Mouse (Mus musculus): ENCODE results near the gene Bcor. TPM values are rescaled to one million over a fixed set of nuclear protein-coding genes. Genes with fewer than 3 reads are reported as not detected.
A peak's percentile ranks its signal among the peaks of the same experiment; 100 is the strongest.

Gene Bcor
- polyA plus RNA-seq, 1 experiment from 2014 or later = 8.1 TPM

GRCm38 (mm10) chrX:12085290-12085689 is 74.9 kb downstream of the Bcor start:
- peaks cover 21% of the 10 kb centered on the region for H3K4me1 ChIP-seq (ENCODE audit: control insufficient read depth, insufficient read depth, low read length)
- no peak for ATAC-seq
- no peaks in the 10 kb centered on the region for H3K9me3 ChIP-seq (ENCODE audit: control insufficient read depth, low read length)
- no peak overlapping the region for H3K4me3 ChIP-seq (ENCODE audit: low read length)
- WGBS = 15% methylated on average over 18 of the region's 18 CpGs
- no peak overlapping the region for H3K4me2 ChIP-seq (ENCODE audit: low read depth, low read length)
- no peak overlapping the region for H3K9ac ChIP-seq (ENCODE audit: low read depth, low read length)
- H3K36me3 ChIP-seq (ENCODE audit: control insufficient read depth, insufficient read depth, low read length) = no peaks in the 10 kb centered on the region
- H3K27me3 ChIP-seq (replicated peaks; ENCODE audit: control insufficient read depth, insufficient read depth, low read length) = peaks cover 36% of the 10 kb centered on the region
- H3K27ac ChIP-seq (ENCODE audit: low read length) = no peak overlapping the region

- ATAC-seq = no peak
- Histone ChIP-seq H3K4me3 (ENCODE audit: low read length) (no peak overlapping the region), H3K4me2 (ENCODE audit: low read depth, low read length) (no peak overlapping the region), H3K9me3 (ENCODE audit: control insufficient read depth, low read length) (no peaks in the 10 kb centered on the region), H3K27me3 (replicated peaks; ENCODE audit: control insufficient read depth, insufficient read depth, low read length) (peaks cover 37% of the 10 kb centered on the region), H3K9ac (ENCODE audit: low read depth, low read length) (no peak overlapping the region), H3K27ac (ENCODE audit: low read length) (no peak overlapping the region), H3K36me3 (ENCODE audit: control insufficient read depth, insufficient read depth, low read length) (no peaks in the 10 kb centered on the region), H3K4me1 (ENCODE audit: control insufficient read depth, insufficient read depth, low read length) (peaks cover 16% of the 10 kb centered on the region)
- 66% methylated on average over 4 of the region's 4 CpGs for WGBS
These were observed 75.5 kb downstream of the Bcor start for GRCm38 (mm10) chrX:12084698-12085097.

- Histone ChIP-seq H3K27ac (ENCODE audit: low read length) (no peak overlapping the region), H3K9ac (ENCODE audit: low read depth, low read length) (no peak overlapping the region), H3K27me3 (replicated peaks; ENCODE audit: control insufficient read depth, insufficient read depth, low read length) (peaks cover 42% of the 10 kb centered on the region), H3K9me3 (ENCODE audit: control insufficient read depth, low read length) (no peaks in the 10 kb centered on the region), H3K4me1 (ENCODE audit: control insufficient read depth, insufficient read depth, low read length) (peaks cover 10% of the 10 kb centered on the region; the same call in 1 of the 2 replicates), H3K36me3 (ENCODE audit: control insufficient read depth, insufficient read depth, low read length) (no peaks in the 10 kb centered on the region), H3K4me2 (ENCODE audit: low read depth, low read length) (no peak overlapping the region), H3K4me3 (ENCODE audit: low read length) (no peak overlapping the region)
- ATAC-seq = no peak
- WGBS = 53% methylated on average over 10 of the region's 10 CpGs
These were observed 76.5 kb downstream of the Bcor start for GRCm38 (mm10) chrX:12083631-12084030.

- H3K4me3 ChIP-seq (ENCODE audit: low read length) = no peak overlapping the region
- peaks cover 38% of the 10 kb centered on the region for H3K27me3 ChIP-seq (replicated peaks; ENCODE audit: control insufficient read depth, insufficient read depth, low read length)
- no peak for ATAC-seq
- H3K4me1 ChIP-seq (ENCODE audit: control insufficient read depth, insufficient read depth, low read length) = peaks cover 9% of the 10 kb centered on the region; the same call in 1 of the 2 replicates
- no peak overlapping the region for H3K4me2 ChIP-seq (ENCODE audit: low read depth, low read length)
- WGBS = 38% methylated on average over 16 of the region's 16 CpGs
- H3K9ac ChIP-seq (ENCODE audit: low read depth, low read length) = no peak overlapping the region
- no peaks in the 10 kb centered on the region for H3K36me3 ChIP-seq (ENCODE audit: control insufficient read depth, insufficient read depth, low read length)
- no peak overlapping the region for H3K27ac ChIP-seq (ENCODE audit: low read length)
- H3K9me3 ChIP-seq (ENCODE audit: control insufficient read depth, low read length) = no peaks in the 10 kb centered on the region
These were observed 77.4 kb downstream of the Bcor start for GRCm38 (mm10) chrX:12082736-12083135.

- H3K9ac ChIP-seq (ENCODE audit: low read depth, low read length) = no peak overlapping the region
- H3K9me3 ChIP-seq (ENCODE audit: control insufficient read depth, low read length) = no peaks in the 10 kb centered on the region
- H3K27ac ChIP-seq (ENCODE audit: low read length) = no peak overlapping the region
- no peak for ATAC-seq
- H3K4me2 ChIP-seq (ENCODE audit: low read depth, low read length) = no peak overlapping the region
- peaks cover 9% of the 10 kb centered on the region; the same call in 1 of the 2 replicates for H3K4me1 ChIP-seq (ENCODE audit: control insufficient read depth, insufficient read depth, low read length)
- no peaks in the 10 kb centered on the region for H3K36me3 ChIP-seq (ENCODE audit: control insufficient read depth, insufficient read depth, low read length)
- no peak overlapping the region for H3K4me3 ChIP-seq (ENCODE audit: low read length)
- peaks cover 36% of the 10 kb centered on the region for H3K27me3 ChIP-seq (replicated peaks; ENCODE audit: control insufficient read depth, insufficient read depth, low read length)
- WGBS = 52% methylated on average over 5 of the region's 5 CpGs
These were observed 78.0 kb downstream of the Bcor start for GRCm38 (mm10) chrX:12082184-12082583.

- Histone ChIP-seq H3K4me2 (ENCODE audit: low read depth, low read length) (peak overlapping the region; percentile 10; the same call in 1 of the 2 replicates), H3K4me3 (ENCODE audit: low read length) (no peak overlapping the region), H3K9me3 (ENCODE audit: control insufficient read depth, low read length) (no peaks in the 10 kb centered on the region), H3K27ac (ENCODE audit: low read length) (no peak overlapping the region), H3K4me1 (ENCODE audit: control insufficient read depth, insufficient read depth, low read length) (peaks cover 9% of the 10 kb centered on the region; the same call in 1 of the 2 replicates), H3K36me3 (ENCODE audit: control insufficient read depth, insufficient read depth, low read length) (no peaks in the 10 kb centered on the region), H3K9ac (ENCODE audit: low read depth, low read length) (no peak overlapping the region), H3K27me3 (replicated peaks; ENCODE audit: control insufficient read depth, insufficient read depth, low read length) (peaks cover 34% of the 10 kb centered on the region)
- no peak for ATAC-seq
- 33% methylated on average over 22 of the region's 22 CpGs for WGBS
These were observed 78.4 kb downstream of the Bcor start for GRCm38 (mm10) chrX:12081741-12082155.

- H3K27ac ChIP-seq (ENCODE audit: low read length) = peak overlapping the region; percentile 49
- peak overlapping the region; percentile 84 for H3K9ac ChIP-seq (ENCODE audit: low read depth, low read length)
- H3K9me3 ChIP-seq (ENCODE audit: control insufficient read depth, low read length) = no peaks in the 10 kb centered on the region
- peak overlapping the region; percentile 66 for H3K4me3 ChIP-seq (ENCODE audit: low read length)
- 3% methylated on average over 54 of the region's 61 CpGs for WGBS
- H3K4me1 ChIP-seq (ENCODE audit: control insufficient read depth, insufficient read depth, low read length) = peaks cover 9% of the 10 kb centered on the region; the same call in 1 of the 2 replicates
- ATAC-seq = peak; percentile 9; the same call in 1 of the 2 replicates
- peaks cover 36% of the 10 kb centered on the region for H3K27me3 ChIP-seq (replicated peaks; ENCODE audit: control insufficient read depth, insufficient read depth, low read length)
- H3K36me3 ChIP-seq (ENCODE audit: control insufficient read depth, insufficient read depth, low read length) = no peaks in the 10 kb centered on the region
- peak overlapping the region; percentile 71 for H3K4me2 ChIP-seq (ENCODE audit: low read depth, low read length)
These were observed 79.0 kb downstream of the Bcor start for GRCm38 (mm10) chrX:12080904-12081740.

GRCm38 (mm10) chrX:12080095-12080903 is 79.9 kb downstream of the Bcor start:
- Histone ChIP-seq H3K4me2 (ENCODE audit: low read depth, low read length) (peak overlapping the region; percentile 71), H3K4me1 (ENCODE audit: control insufficient read depth, insufficient read depth, low read length) (peaks cover 6% of the 10 kb centered on the region; the same call in 1 of the 2 replicates), H3K4me3 (ENCODE audit: low read length) (peak overlapping the region; percentile 66), H3K9ac (ENCODE audit: low read depth, low read length) (peak overlapping the region; percentile 84), H3K27ac (ENCODE audit: low read length) (peak overlapping the region; percentile 84), H3K27me3 (replicated peaks; ENCODE audit: control insufficient read depth, insufficient read depth, low read length) (peaks cover 36% of the 10 kb centered on the region), H3K36me3 (ENCODE audit: control insufficient read depth, insufficient read depth, low read length) (no peaks in the 10 kb centered on the region), H3K9me3 (ENCODE audit: control insufficient read depth, low read length) (no peaks in the 10 kb centered on the region)
- ATAC-seq = peak; percentile 53
- WGBS = 4% methylated on average over 26 of the region's 97 CpGs

Measured in intestine, embryonic 16.5 days (tissue).